Mouse (Mus musculus) embryonic fibroblast, embryonic 13.5 days (primary cell): Measurements from ENCODE around the gene Olfr786.

Source experiments
- CTCF ChIP-seq: IDR thresholded peaks from 2 replicates; pipeline ENCODE4 v1.5.1; 2011; ENCODE audit warnings: mild to moderate bottlenecking, control low read depth, low read length, moderate library complexity, borderline replicate concordance; ENCODE audit not compliant: insufficient read depth
- POLR2A ChIP-seq: IDR thresholded peaks from 2 replicates; pipeline ENCODE4 v1.6.1; 2011; ENCODE audit warnings: low read depth, mild to moderate bottlenecking, control low read depth, low read length, moderate library complexity

- TF ChIP-seq CTCF (no peak), POLR2A (no peak)
Measured at GRCm38 (mm10) chr10:129427006-129427405, at the start of gene Olfr786.
